In the genomic region with DNA sequence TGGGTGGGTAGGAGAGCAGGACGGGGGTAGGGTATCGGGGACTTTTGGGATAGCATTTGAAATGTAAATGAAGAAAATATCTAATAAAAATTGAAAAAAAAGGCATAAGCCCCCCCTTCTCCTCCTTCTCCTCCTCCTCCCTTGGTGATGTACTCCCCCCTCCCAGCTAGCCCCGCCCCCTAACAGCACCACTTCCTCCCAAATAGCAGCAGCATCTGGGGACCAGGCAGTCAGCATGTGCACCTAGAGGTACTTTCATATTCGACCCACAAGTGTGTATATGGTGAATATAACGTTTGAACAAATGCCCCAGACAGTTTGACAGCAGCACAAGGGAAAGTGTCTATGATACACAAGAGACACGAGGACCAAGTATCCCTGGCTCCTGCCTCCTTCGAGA, we compare ENCODE assay signal across 13 mouse cellular contexts. TPM values are rescaled to one million over a fixed set of nuclear protein-coding genes. Genes with fewer than 3 reads are reported as not detected.
A peak's percentile ranks its signal among the peaks of the same experiment; 100 is the strongest.
DNase-seq lines count a peak whose midpoint lies in the region; ATAC-seq lines count a peak whose summit lies in the region.
"Had no signal": no experiment of that assay in that cellular context is flagged by ENCODE, and none has a peak within 500 bp of the region (broad histone marks: within the 10 kb centered on the region; RNA-seq: fewer than 3 reads in every experiment).

No protein-coding gene starts in this region.

- ATAC-seq in neutrophil, adult 5-6 weeks (ENCODE audit: extremely low read depth, insufficient number of reproducible peaks, low FRiP score, poor library complexity, severe bottlenecking) = peak; percentile 71
- ATAC-seq: lung, postnatal 0 days had no signal

- peak; percentile 87 for DNase-seq in CD4-positive, CD25-positive, alpha-beta regulatory T cell, adult 2 months (ENCODE audit: low read depth, low spot score)
- peak; percentile 78 for DNase-seq in T-cell, adult 2 months (ENCODE audit: low spot score)
- DNase-seq in thymus, postnatal 36 days = peak; percentile 62 to 70
- no peak for DNase-seq in cerebellum, postnatal 14 days
- DNase-seq in frontal cortex, adult 2 months (ENCODE audit: extremely low spot score in 1 of 2, low spot score in 1 of 2) = no peak
- no peak for DNase-seq in retina, postnatal 1 day
- DNase-seq: adrenal gland, postnatal 14 days; cerebellum, adult 8-10 months; gastrocnemius, postnatal 25 days; kidney, adult 2 months; liver, embryonic 13.5 days had no signal

RNA-seq across cellular contexts. Expression of a gene that starts 17.2 kb away (rescaled TPM):
- 194 and 198 TPM in 2 replicates for total RNA-seq in neutrophil, adult 5-6 weeks (2017)
- 26.3 and 27.9 TPM in 2 replicates for polyA plus RNA-seq in frontal cortex, adult 2 months (2012; rRNA removed)

RNA-seq across cellular contexts. Expression of a gene that starts 59.7 kb away (rescaled TPM):
- 34.7 and 51.4 TPM in 2 replicates for total RNA-seq in neutrophil, adult 5-6 weeks (2017)
- polyA plus RNA-seq in frontal cortex, adult 2 months (2012; rRNA removed) = 31.7 and 55.2 TPM in 2 replicates

Comparison
In these comparisons a context has a peak if more than half of its experiments do, and no peak if none do; other contexts are left out.
1. DNase-seq: peak in CD4-positive, CD25-positive, alpha-beta regulatory T cell, adult 2 months (single experiment), T-cell, adult 2 months (single experiment) and thymus, postnatal 36 days (2 of 2); none in cerebellum, postnatal 14 days (0 of 2), frontal cortex, adult 2 months (0 of 2) and retina, postnatal 1 day (single experiment).